Mouse (Mus musculus): ENCODE results near the gene Ubqln1. TPM values are rescaled to one million over a fixed set of nuclear protein-coding genes. Genes with fewer than 3 reads are reported as not detected.

Ubqln1 gene
- polyA plus RNA-seq, 1 experiment from 2014 or later, result 142 TPM

DNA sequence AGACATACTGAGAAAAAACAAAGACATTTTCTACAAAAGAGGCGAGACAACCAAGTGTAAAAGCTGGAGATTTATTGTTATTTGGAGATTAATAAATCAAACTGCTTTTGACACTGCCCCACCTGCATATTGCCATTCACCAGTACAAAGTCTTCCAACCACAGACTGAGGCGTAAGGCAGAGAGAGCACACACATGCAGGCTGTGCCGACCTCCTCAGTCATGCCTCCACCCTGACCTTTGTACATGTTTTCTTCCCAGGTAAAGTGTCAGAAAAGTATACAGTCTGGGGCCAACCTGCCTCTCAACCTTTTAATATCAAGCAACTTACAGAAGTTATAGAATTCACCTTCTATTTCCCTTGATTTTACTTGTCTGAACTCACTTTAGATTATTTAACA lies 39.3 kb downstream of the Ubqln1 start:
- Histone ChIP-seq H3K4me1 (replicated peaks) (no peaks in the 10 kb centered on the region), H3K27ac (replicated peaks) (no peak overlapping the region), H3K4me2 (no peak overlapping the region), H3K27me3 (no peaks in the 10 kb centered on the region), H3K4me3 (no peak overlapping the region), H3K9me3 (no peaks in the 10 kb centered on the region), H3K9ac (no peak overlapping the region), H3K36me3 (peaks cover 77% of the 10 kb centered on the region)
- 85% methylated on average over 3 of the region's 3 CpGs for WGBS
- ATAC-seq (ENCODE audit: low read depth), result no peak

DNA sequence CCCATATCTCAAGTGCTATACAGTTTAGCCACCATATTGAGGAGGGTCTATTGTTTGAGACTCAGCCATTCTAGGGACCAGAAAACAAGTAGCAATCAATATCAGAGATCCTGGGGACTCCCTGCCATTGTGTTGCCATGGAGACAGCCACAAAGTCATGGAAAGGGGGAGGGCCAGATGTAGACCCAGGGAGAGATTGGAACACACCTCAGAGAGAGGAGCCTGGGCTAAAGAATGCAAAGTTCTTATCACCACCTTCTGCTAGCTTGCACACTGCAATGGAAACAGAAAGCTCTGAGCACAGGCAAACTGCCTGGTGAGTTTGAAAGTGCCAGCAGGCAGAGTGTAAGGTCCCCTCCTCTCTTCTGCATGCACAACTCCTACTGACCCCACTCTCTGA lies 47.3 kb downstream of the Ubqln1 start:
- H3K36me3 ChIP-seq, result peaks cover 35% of the 10 kb centered on the region
- H3K27ac ChIP-seq (replicated peaks), result no peak overlapping the region
- no peak overlapping the region for H3K4me2 ChIP-seq
- ATAC-seq (ENCODE audit: low read depth), result no peak
- H3K27me3 ChIP-seq, result no peaks in the 10 kb centered on the region
- H3K4me3 ChIP-seq, result no peak overlapping the region
- H3K9me3 ChIP-seq, result no peaks in the 10 kb centered on the region
- H3K9ac ChIP-seq, result no peak overlapping the region
- H3K4me1 ChIP-seq (replicated peaks), result peaks cover 6% of the 10 kb centered on the region; the same call in 1 of the 2 replicates

DNA sequence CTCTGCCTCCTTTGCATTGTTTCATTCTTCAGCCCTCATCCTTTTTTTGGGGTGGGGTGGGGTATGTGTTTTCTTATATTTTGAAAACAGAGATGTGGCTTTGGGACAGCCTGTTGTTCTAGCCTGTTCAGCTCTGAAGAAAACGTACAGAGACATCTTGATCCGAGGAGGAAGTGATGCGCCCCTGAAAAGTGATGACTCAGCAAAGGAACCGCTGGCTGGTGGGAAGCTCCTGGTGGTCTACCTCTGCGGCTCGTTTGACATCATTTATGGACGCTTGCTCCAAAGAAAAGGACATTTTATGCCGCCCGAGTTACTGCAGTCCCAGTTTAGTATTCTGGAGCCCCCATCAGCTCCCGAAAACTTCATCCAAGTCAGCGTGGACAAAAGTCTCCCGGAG lies 52.1 kb downstream of the Ubqln1 start:
- 90% methylated on average over 12 of the region's 12 CpGs for WGBS
- Histone ChIP-seq H3K4me1 (replicated peaks) (peaks cover 7% of the 10 kb centered on the region), H3K9me3 (0 out of 2 replicates have a peak, but pooled peaks cover 7% of the 10 kb centered on the region), H3K9ac (no peak overlapping the region), H3K36me3 (peaks cover 55% of the 10 kb centered on the region), H3K27me3 (no peaks in the 10 kb centered on the region), H3K27ac (replicated peaks) (no peak overlapping the region), H3K4me3 (no peak overlapping the region), H3K4me2 (no peak overlapping the region)
- ATAC-seq (ENCODE audit: low read depth), result no peak

DNA sequence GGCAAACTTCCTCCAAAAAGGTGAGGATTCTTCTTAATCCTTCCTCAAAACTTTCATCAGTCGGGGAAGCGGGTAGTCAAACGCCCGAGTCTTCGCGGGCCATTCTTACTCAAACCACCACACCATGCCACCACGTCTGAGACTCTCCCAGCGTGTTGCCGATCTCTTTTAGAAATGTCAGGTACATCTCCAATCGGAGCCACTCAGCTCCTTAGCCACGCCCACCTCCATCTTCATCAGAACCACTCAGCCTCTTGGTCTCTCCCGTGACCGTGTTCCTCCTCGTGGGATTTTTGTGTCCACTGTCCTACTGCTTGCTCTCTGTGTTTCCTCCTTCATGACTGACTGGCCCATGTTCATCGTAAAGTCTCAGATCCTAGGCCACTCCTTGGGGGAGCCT lies 54.7 kb downstream of the Ubqln1 start:
- no peak overlapping the region for H3K27ac ChIP-seq (replicated peaks)
- no peaks in the 10 kb centered on the region for H3K27me3 ChIP-seq
- H3K4me1 ChIP-seq (replicated peaks), result peaks cover 11% of the 10 kb centered on the region
- H3K36me3 ChIP-seq, result peaks cover 53% of the 10 kb centered on the region
- no peak for ATAC-seq (ENCODE audit: low read depth)
- 96% methylated on average over 15 of the region's 15 CpGs for WGBS
- H3K9me3 ChIP-seq, result 0 out of 2 replicates have a peak, but pooled peaks cover 7% of the 10 kb centered on the region
- H3K4me2 ChIP-seq, result no peak overlapping the region
- H3K4me3 ChIP-seq, result no peak overlapping the region
- no peak overlapping the region for H3K9ac ChIP-seq

DNA sequence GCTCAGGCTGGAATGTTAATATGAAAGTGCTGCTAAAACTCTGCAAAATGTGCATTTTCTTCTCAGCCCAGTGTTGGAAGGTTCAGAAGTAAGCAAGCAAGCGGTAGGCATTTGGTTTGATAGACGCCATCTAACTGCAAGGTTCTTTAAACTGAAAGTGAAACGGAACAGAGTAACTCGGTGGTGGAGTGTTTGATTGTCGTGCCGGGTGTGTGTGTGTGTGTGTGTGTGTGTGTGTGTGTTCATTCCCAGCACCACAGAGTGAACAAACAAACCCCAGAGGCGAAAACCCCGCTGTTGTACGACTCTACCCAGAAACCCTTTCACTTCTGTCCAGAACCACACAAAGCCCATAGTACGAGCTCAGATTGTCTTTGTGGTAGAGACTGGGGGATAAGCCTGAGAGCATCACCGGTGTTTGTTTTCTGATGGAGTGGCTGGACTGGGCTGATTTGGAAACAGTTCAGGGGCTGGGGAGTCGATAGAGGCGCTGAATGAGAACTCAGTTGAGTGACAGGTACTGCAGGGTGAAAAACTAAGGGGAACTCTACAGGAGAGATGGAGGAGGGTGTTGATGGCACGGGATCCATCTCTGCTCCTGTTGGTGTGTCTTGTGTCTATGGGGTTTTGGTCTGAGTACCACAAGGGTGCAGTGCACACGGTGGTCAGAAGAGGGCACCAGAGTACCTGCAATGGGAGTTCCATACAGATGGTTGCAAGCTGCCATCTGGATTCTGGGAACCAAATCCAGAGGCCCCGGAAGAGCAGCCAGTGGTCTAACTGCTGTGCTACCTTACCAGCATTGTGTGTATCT lies 57.1 kb downstream of the Ubqln1 start:
- Histone ChIP-seq H3K27me3 (no peaks in the 10 kb centered on the region), H3K9ac (peak overlapping the region; percentile 91), H3K4me1 (replicated peaks) (peaks cover 11% of the 10 kb centered on the region), H3K4me3 (peak overlapping the region; percentile 89), H3K4me2 (peak overlapping the region; percentile 91), H3K36me3 (peaks cover 36% of the 10 kb centered on the region), H3K9me3 (0 out of 2 replicates have a peak, but pooled peaks cover 7% of the 10 kb centered on the region), H3K27ac (replicated peaks) (peak overlapping the region; percentile 74)
- peak; percentile 60 for ATAC-seq (ENCODE audit: low read depth)
- 11% methylated on average over 16 of the region's 16 CpGs for WGBS

DNA sequence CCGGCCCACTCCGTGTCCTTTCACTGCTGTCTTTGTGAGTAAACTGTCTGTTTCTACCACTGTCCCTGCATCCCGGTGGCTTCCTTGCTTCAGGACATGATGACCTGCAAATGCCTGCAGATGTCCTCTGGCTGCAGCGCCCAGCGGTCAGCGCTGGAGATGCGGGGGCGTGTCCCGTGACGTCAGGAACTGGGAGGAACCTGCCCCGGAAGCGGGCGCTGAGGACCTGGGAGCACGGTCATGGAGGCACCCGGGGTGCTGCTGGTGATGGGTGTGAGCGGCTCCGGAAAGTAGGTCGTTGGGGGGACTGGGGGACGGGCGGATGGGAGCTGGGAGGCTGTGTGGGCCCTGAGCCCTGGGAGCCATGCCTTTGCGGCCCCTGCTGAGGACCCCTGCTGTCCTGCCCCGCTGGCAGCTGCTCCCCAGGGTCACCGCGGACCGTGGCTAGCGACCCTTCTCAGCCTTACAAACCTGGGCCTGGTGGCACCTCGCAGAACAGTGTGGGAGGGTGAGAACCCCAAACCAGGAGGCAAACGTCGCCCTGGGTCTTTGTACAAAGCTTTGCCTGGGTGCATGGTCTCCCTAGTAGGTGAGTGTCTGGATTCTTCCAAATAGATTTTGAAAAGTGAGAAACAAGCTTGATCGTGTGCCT lies 57.9 kb downstream of the Ubqln1 start, which contains the start of gene Idnk:
TSS of gene Idnk (plus strand) at position 203 of the 652 bp plus-strand sequence.
- H3K27ac ChIP-seq (replicated peaks), result peak within 1 kb of the TSS; percentile 74
- peak within 1 kb of the TSS; percentile 89 for H3K4me3 ChIP-seq
- H3K4me1 ChIP-seq (replicated peaks), result peaks cover 11% of the 10 kb centered on the region
- ATAC-seq (ENCODE audit: low read depth), result peak; percentile 91
- H3K9ac ChIP-seq, result peak within 1 kb of the TSS; percentile 91
- H3K9me3 ChIP-seq, result 0 out of 2 replicates have a peak, but pooled peaks cover 7% of the 10 kb centered on the region
- no peaks in the 10 kb centered on the region for H3K27me3 ChIP-seq
- H3K4me2 ChIP-seq, result peak within 1 kb of the TSS; percentile 91
- WGBS, result under 1% methylated on average over 30 of the region's 30 CpGs
- peaks cover 30% of the 10 kb centered on the region for H3K36me3 ChIP-seq

DNA sequence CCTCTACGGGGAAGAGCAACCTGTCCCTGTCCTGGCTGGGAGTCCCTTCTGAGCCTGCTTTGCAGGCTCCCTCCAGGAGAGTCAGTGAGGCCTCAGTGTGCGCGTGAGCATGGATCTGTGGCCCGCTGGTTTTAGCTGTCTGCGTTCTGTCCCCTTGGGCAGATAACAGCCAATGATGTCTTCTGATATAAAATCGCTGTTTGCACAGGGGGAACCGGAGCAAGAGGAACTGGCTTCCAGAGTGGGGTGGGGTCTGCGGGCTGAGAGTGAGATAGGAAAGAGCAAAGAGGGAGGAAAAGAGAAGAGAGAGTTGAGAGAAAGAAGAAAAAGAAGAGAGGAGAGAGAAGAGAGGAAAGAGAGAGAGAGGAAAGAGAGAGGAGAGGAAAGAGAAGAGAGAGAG lies 58.4 kb downstream of the Ubqln1 start:
- H3K4me3 ChIP-seq, result peak overlapping the region; percentile 89
- H3K4me1 ChIP-seq (replicated peaks), result peaks cover 11% of the 10 kb centered on the region
- 0 out of 2 replicates have a peak, but pooled peaks cover 7% of the 10 kb centered on the region for H3K9me3 ChIP-seq
- H3K4me2 ChIP-seq, result peak overlapping the region; percentile 91
- H3K9ac ChIP-seq, result peak overlapping the region; percentile 91
- H3K36me3 ChIP-seq, result peaks cover 25% of the 10 kb centered on the region
- H3K27me3 ChIP-seq, result no peaks in the 10 kb centered on the region
- 26% methylated on average over 8 of the region's 8 CpGs for WGBS
- peak; percentile 33; the same call in 1 of the 2 replicates for ATAC-seq (ENCODE audit: low read depth)
- H3K27ac ChIP-seq (replicated peaks), result peak overlapping the region; percentile 74

DNA sequence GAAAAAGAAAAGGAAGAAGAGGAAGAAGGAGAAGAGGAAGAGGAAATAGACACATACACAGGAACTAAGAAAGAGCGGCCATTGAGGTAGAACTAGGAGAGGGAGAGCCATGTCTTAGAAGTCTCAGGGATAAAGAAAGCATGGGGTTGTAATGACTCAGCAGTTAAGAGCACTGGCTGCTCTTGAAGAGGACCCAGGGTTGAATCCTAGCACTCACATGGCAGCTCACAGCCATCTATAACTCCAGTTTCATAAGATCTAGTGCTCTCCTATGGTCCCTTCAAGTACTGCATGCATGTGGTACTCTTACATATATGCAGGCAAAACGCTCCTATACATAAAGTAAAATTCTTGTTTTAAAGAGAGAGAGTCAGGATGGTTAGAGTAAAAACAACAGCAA lies 59.4 kb downstream of the Ubqln1 start:
- WGBS, result 92% methylated on average over 2 of the region's 2 CpGs
- Histone ChIP-seq H3K27me3 (no peaks in the 10 kb centered on the region), H3K4me3 (no peak overlapping the region), H3K4me2 (no peak overlapping the region), H3K36me3 (peaks cover 15% of the 10 kb centered on the region), H3K27ac (replicated peaks) (no peak overlapping the region), H3K9me3 (0 out of 2 replicates have a peak, but pooled peaks cover under 1% of the 10 kb centered on the region), H3K4me1 (replicated peaks) (peaks cover 11% of the 10 kb centered on the region), H3K9ac (no peak overlapping the region)
- ATAC-seq (ENCODE audit: low read depth), result no peak

DNA sequence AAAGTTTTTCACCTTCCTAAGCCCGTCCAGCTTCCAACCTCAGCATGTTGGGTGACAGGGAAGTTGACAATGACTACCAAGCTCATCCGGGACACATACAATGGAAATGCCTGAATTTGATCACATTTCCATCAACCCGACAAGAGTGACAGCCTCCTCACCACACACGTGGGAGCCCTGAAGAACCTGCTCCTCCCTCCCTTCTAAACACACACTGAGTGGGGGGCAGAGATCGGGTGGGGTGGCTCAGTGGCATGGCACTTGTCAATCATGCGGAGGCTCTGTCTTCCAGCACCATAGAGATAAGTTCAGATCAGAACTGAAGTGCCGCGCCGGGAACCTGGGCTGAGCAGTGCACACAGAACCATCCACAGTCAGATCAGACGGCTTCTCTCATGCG lies 65.0 kb downstream of the Ubqln1 start:
- Histone ChIP-seq H3K4me3 (no peak overlapping the region), H3K27ac (replicated peaks) (no peak overlapping the region), H3K36me3 (no peaks in the 10 kb centered on the region), H3K9ac (no peak overlapping the region), H3K4me2 (no peak overlapping the region), H3K9me3 (no peaks in the 10 kb centered on the region), H3K4me1 (replicated peaks) (peaks cover 8% of the 10 kb centered on the region), H3K27me3 (no peaks in the 10 kb centered on the region)
- ATAC-seq (ENCODE audit: low read depth), result no peak
- 83% methylated on average over 11 of the region's 11 CpGs for WGBS

DNA sequence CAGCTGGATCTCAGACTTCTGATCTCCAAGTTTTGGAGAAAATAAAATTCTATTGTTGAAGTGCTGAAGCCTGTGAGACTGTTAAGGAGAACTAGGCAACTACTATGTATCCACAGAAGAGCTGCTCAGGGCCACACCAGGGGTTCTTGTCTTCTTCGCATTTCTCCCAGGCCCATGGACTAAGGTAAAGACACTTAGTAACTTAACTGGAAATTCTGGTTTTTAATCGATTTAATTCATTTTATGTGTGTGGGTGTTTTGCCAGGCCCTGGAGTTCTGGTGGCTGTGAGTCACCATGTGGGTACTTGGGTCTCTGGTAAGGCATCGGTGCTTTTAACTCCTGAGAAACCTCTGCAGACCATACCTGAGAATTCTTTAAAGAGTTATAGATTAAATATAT lies 65.8 kb downstream of the Ubqln1 start:
- WGBS, result 84% methylated on average over 3 of the region's 3 CpGs
- no peak overlapping the region for H3K27ac ChIP-seq (replicated peaks)
- no peak for ATAC-seq (ENCODE audit: low read depth)
- H3K36me3 ChIP-seq, result no peaks in the 10 kb centered on the region
- H3K27me3 ChIP-seq, result no peaks in the 10 kb centered on the region
- H3K4me3 ChIP-seq, result no peak overlapping the region
- H3K9ac ChIP-seq, result no peak overlapping the region
- H3K4me1 ChIP-seq (replicated peaks), result peaks cover 8% of the 10 kb centered on the region
- H3K4me2 ChIP-seq, result no peak overlapping the region
- H3K9me3 ChIP-seq, result no peaks in the 10 kb centered on the region

DNA sequence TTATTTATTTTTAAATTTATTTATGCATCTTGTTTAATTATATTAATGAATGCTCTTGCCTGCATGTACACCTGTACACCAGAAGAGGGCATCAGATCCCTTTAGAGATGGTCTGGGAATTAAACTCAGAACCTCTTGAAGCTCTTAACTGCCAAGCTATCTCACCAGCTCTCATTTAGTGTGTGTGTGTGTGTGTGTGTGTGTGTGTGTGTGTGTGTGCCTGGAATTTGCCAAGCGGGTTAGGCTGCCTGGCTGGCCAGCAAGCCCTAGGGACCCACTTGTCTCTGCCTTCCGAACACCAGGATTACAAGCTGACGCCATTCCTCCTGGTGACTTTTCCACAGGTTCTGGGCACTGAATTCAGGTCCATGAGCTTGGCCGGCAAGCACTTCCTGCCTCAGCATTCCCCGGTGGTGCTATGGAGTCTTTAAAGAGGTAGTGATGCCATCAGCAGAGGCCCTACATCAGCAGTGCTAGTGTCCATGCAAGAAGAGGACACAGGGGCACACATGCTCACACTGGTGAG lies 66.4 kb downstream of the Ubqln1 start:
- Histone ChIP-seq H3K9me3 (no peaks in the 10 kb centered on the region), H3K4me3 (peak overlapping the region; percentile 36), H3K4me2 (peak overlapping the region; percentile 71), H3K36me3 (no peaks in the 10 kb centered on the region), H3K4me1 (replicated peaks) (peaks cover 8% of the 10 kb centered on the region), H3K27me3 (no peaks in the 10 kb centered on the region), H3K27ac (replicated peaks) (no peak overlapping the region), H3K9ac (no peak overlapping the region)
- ATAC-seq (ENCODE audit: low read depth), result peak; percentile 79
- 24% methylated on average over 5 of the region's 5 CpGs for WGBS

DNA sequence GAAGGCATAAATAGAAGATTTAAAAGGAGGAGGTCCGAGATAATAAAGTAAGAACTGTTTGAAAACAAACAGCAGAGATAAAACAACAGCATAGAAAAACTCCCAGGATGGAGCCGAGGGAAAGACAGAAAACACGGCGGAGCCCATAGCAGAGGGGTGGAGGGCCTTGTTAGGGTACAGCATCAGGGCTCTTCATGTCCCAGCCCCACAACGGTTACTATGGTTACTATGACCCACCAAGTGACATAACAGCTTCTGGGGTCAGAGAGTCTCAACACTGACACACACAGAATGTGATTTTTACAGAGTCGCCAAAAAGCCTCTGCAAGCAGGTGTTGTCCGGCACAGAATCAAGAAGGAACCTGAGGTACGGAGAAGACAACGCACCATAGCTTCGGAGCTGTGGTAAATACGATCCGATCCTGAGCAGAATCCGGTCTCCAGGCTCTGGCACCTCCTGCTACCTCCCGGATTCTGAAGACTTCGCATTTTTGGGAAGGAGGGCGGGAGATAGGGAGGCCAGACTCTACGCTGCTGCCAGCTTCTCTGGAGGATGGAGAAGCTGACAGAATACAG lies 67.1 kb downstream of the Ubqln1 start:
- H3K4me2 ChIP-seq, result peak overlapping the region; percentile 71
- H3K9ac ChIP-seq, result peak overlapping the region; percentile 61
- peaks cover 8% of the 10 kb centered on the region for H3K4me1 ChIP-seq (replicated peaks)
- no peaks in the 10 kb centered on the region for H3K36me3 ChIP-seq
- 0 out of 2 replicates have a peak overlapping the region, but pooled peaks have one; percentile 34 for H3K27ac ChIP-seq (replicated peaks)
- under 1% methylated on average over 17 of the region's 17 CpGs for WGBS
- ATAC-seq (ENCODE audit: low read depth), result peak; percentile 92
- peak overlapping the region; percentile 36 for H3K4me3 ChIP-seq
- H3K27me3 ChIP-seq, result no peaks in the 10 kb centered on the region
- no peaks in the 10 kb centered on the region for H3K9me3 ChIP-seq

Measured in neural tube, embryonic 13.5 days (tissue).